Mouse (Mus musculus) ES-Bruce4 (cell line): ENCODE results near the gene Gys2.

Experiments
- CTCF ChIP-seq: IDR thresholded peaks from one replicate; pipeline ENCODE4 v1.8.1; 2011; ENCODE audit warnings: low read depth, low read length
- EP300 ChIP-seq: IDR thresholded peaks from 2 replicates; pipeline ENCODE4 v1.6.1; 2011; ENCODE audit warnings: low read depth, low read length; ENCODE audit not compliant: insufficient read depth
- POLR2A ChIP-seq: IDR thresholded peaks from one replicate; pipeline ENCODE4 v1.8.1; 2011; ENCODE audit warnings: low read length; ENCODE audit not compliant: insufficient read depth

GRCm38 (mm10) chr6:142519110-142519509, 46.2 kb upstream of the Gys2 start:
- TF ChIP-seq POLR2A, result no peak
- TF ChIP-seq EP300, result no peak
- peak; percentile 7 for TF ChIP-seq CTCF
